Mouse (Mus musculus) heart, postnatal 10 days (tissue): ENCODE measurements around the gene Abhd8. TPM values are rescaled to one million over a fixed set of nuclear protein-coding genes. Genes with fewer than 3 reads are reported as not detected.

Source experiments
- DNase-seq, 2 experiments: peaks; one replicate each; pipeline ENCODE4 v3.0.0; 2021
- intact Hi-C: fragments of 180-260 bp; cut with DNase I; formaldehyde crosslinking; loops from one replicate; pipeline ENCODE4 v1.15.1; 2025
- total RNA-seq, 2 experiments: library from RNA; stranded (reverse); gene quantifications; 2 replicates each; pipeline ENCODE4 v1.2.3; 2021

Abhd8 gene
- 10 to 100 TPM; 31.7 to 34.6 TPM for total RNA-seq

DNA sequence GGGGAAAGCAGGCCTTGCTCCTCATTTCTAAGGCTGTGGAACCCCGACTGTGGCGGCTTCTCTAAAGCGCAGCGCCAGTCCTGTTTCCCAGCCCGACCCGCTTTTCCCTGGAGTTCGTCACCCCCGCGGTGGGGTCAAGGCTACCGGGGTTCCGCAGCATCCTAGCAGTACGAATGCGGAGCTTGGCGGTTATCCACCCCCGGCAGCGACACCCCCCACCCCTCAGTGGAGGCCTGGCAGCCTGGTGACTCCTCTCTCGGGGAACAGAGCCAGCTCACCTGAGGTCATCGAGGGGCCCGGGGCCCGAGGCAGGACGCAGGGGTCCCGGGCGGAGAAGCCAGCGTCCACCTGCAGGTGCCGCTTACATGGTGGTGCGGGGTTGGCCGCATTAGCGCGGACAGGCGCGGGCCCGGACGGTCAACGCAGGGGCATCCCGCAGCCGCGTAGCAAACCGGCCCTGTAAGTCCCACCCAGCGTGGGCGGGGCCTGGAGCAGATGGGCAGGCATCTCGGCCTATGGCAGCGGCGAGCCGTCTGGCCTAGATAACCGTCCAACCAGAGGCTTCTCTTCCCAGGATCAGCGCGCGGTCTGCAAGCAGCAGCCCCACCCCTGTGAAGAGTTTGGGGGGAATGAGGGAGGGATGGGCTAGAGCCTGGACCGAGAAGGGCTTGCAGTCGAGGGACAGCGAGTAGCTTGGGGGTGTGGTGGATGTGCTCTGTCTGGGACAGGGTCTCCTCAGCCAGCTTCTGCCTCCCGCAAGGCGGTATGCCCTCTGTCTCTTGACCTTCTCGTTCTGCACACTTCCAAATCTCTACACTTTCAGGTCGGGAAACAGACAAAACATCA is at the start of gene Abhd8:
Gene Abhd8 (minus strand): TSS at position 468 of the 846 bp plus-strand sequence.
- DNase-seq: peak; percentile 99
- intact Hi-C loops: loop anchor here (2.0 kb wide), 1 partner anchor 21 kb away; no protein-coding TSS in a partner anchor

- no peak for DNase-seq
- intact Hi-C loops: no loop called here
Measured at GRCm38 (mm10) chr8:71511644-71512043, 48.2 kb upstream of the Abhd8 start, which contains the start of gene Plvap. Plvap (minus strand) TSS chr8:71511752.

DNA sequence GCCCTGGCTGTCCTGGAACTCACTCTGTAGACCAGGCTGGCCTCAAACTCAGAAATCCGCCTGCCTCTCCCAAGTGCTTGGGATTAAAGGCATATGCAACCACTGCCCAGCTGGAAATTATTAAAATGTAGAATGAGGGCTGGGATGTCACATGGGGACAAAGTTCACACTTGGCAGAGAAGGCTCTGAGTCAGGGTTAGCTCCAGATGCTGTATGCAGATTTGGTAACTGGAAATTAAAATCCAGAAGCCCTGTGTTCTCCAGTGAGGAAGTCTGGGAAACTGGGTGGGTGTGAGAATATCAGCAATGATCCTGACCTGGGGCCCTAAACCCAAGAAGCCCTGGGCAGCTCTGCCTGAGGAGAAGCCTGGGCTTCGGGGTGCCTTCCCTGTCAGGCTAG is 45.9 kb upstream of the Abhd8 start:
- peak in 1 of 2 experiments; percentile 26 for DNase-seq
- intact Hi-C loops: no loop called here

DNA sequence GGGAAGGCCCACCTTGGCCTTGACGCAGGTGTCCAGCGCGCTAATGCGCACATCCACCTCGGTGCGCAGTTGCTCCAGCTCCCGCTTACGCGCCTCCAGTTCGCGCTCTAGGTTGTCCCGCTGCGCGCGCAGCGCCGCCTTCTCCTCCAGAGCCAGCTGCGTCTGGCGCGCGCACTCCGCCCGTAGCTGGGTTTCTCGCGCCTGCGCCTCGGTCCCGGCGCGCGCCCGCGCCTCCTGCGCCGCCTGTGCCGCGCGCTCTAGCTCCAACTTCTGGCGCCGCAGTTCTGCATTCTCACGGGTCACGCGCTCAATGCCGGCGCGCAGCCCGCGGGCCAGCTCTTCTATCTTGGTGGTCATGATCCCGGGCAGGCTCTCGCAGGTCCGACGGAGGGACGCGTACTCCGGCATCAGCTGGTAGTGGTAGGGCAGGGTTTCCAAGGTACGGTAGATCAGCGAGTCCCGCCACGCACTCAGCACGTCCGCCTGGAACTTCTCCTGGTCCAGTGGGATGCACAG is 44.2 kb upstream of the Abhd8 start:
- intact Hi-C loops: no loop called here
- DNase-seq: peak; percentile 86 to 88

DNA sequence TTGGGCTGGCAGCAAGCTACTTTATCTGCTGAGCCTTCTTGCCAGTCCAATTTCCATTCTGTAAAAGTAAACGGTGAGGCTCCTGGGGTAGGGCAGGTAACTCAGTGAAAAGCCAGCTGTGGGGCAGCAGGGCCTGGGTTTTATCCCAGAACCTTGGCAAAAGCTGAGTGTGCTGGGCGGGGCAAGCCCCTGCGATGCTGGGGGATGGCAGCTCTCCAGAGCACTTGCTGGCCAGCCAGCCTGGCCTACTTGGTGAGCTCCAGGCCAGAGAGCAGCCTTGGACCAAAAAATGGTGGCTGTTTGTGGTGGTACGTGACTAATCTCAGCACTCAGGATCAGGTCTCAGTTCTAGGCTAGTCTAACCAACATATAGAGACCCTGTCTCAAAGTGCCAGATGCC is 42.5 kb upstream of the Abhd8 start:
- intact Hi-C loops: no loop called here
- DNase-seq: peak; percentile 43 to 60

DNA sequence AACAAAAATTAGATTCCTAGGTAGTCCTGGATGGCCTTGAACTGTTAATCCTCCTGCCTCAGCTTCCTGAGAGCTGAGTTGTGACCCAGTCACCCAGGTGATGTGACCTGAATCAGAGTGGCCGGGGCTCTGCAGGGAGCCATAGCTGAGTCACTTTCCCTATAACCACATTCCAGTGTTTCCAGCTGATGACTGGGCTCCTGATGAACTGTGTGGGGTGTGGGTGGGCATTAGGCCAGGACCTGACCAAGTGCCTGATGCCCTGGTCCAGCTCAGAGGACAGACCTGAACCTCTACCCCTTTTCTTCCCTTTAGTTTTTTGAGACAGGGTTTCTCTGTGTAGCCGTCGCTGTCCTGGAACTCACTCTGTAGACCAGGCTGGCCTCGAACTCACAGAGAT is 41.9 kb upstream of the Abhd8 start:
- no peak for DNase-seq
- intact Hi-C loops: no loop called here

DNA sequence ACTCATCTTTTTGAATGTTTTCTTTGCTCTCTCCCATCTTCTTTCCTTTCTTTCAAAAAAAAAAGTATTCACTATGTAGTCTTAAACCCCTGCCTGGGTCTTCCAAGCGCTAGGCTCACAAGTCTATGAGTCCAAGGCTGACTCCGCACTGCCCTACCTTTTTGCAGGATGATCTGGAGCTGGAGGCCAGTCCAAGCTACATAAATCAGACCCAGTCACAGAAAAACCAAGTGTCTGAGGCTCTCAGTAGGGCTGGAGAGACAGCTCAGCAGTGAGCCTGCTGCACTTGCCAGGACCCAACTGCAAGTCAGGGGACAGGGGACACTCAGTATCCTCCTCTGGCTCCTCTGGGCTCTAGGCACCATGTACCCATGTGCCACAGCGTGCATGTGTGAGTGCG is 40.9 kb upstream of the Abhd8 start:
- intact Hi-C loops: no loop called here
- no peak for DNase-seq

DNA sequence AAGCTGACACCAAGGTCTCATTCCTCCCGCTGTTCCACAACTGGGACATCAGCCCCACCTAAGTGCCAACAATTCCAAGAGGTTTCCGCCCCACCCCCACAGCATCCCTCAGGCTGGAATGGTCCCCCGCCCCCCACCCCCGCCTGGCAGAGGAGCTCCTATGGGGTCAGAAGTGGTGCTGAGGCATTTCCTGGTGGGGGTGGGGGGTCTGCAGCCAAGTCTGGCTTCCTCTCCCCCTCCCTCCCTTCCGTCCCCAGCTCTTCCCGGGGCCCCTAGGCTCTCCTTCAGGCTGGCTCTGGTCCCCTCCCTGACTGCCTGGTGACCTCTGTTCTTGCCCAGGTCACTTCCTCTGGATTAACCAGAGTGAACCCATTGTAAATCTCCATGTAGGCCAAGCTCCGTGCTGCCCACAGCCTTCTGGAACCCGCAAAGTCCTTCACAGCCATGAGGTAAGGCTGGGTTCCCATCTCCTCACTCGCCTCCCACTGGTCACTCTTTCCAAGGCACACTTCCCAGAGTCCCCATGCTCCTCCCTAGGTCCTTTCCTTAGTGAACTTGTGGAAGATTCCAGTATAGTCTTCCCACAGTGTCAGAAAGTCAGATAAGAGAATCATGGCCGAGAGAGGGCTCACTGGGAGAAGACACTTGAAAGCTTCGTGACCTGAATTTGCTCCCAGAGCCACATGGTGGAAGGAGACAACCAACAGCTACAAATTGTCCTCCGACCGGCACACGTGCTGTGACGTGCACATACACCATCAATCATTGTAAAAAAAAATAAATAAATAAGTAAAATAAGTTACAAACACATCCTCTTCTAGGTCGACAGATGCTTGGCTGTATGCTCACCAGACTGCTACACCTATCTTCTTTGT is 35.6 kb upstream of the Abhd8 start:
- peak in 1 of 2 experiments; percentile 38 for DNase-seq
- intact Hi-C loops: no loop called here

GRCm38 (mm10) chr8:71497881-71498501 is 34.5 kb upstream of the Abhd8 start:
- DNase-seq: peak; percentile 44 to 49
- intact Hi-C loops: no loop called here

DNA sequence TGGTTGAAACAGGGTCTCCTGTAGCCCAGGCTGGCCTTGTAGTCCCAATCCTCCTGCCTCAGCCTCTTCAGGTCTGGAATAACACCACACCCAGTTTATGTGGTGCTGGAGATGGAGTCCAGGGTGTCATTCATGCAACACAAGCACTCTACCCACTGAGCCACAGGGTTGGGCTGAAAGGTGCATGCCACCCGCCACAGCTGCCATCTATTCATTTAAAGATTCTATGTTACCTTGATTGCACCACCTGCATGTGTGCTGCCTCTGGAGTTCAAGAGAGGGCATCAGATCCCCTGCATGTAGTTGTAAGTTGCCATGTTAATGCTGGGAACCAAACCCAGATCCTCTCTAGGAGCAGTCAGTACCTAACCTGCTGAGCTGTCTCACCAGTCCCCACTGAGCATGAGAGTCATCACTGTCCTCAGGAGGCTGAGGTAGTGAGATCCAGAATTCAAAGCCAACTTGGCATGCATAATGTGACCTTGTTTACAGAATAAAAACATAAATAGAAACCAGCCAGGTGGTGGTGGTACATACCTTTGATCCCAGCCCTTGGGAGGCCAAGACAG is 33.7 kb upstream of the Abhd8 start:
- peak in 1 of 2 experiments; percentile 30 for DNase-seq

DNA sequence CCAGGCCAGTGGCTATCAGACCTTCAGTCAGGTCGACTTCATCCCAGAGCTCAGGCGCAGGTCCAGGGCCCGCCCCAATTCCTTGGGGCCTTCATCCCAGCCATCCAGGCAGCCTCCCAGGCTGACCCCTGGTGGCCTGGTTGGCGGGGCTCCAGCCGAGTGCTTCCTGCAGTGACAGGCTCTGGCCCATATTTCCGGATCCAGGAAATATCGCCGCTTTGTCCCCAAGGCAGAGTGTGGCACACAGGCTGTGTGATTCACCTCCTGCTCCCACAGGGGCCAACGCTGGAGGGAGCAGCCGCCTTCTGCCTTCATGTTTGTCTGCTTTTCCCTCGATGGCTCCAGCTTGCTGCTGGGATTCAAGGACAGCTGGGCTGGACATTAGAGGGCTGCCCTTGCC is 33.0 kb upstream of the Abhd8 start:
- intact Hi-C loops: no loop called here
- DNase-seq: peak; percentile 94 to 96

More for the DNA sequence above, 33.7 kb upstream of the Abhd8 start:
- intact Hi-C loops: no loop called here

DNA sequence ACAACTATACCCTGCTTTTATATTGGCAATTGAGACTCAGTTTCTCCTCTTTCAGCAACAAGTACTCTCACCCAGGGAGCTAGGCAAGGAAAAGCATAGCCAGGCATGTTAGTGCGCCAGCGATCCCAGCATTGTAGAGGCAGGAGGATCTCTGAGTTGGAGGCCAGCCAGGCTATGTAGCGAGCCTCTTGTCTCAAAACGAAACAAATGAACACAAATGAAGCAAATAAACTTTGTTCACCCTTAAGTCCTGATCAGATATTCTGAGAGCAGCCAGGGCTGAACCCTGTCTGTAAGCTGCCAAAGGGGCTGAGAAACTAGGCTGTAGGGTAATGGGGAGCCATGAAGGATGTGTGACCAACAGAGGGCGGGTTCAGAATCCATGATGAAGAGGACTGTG is 32.4 kb upstream of the Abhd8 start:
- intact Hi-C loops: loop anchor here (1.0 to 2.0 kb wide), 2 partner anchors 21 to 55 kb away; no protein-coding TSS in a partner anchor
- peak; percentile 31 to 48 for DNase-seq

GRCm38 (mm10) chr8:71495039-71495438 is 31.6 kb upstream of the Abhd8 start:
- peak; percentile 91 to 92 for DNase-seq
- intact Hi-C loops: loop anchor here (1.0 to 2.0 kb wide), 2 partner anchors 22 to 54 kb away; no protein-coding TSS in a partner anchor

- DNase-seq: peak; percentile 95 to 96
- intact Hi-C loops: loop anchor here (5.0 kb wide), 1 partner anchor 34 kb away; no protein-coding TSS in a partner anchor
Measured at GRCm38 (mm10) chr8:71488454-71488853, 25.0 kb upstream of the Abhd8 start.

- peak; percentile 89 to 90 for DNase-seq
- intact Hi-C loops: loop anchor here (5.0 kb wide), 1 partner anchor 34 kb away; no protein-coding TSS in a partner anchor
Measured at GRCm38 (mm10) chr8:71487691-71488445, 24.4 kb upstream of the Abhd8 start, which contains the start of gene Gtpbp3. Gtpbp3 (plus strand) TSS chr8:71488103.

- intact Hi-C loops: loop anchor here (5.0 kb wide), 1 partner anchor 36 kb away; no protein-coding TSS in a partner anchor
- DNase-seq: no peak
Measured at GRCm38 (mm10) chr8:71486136-71486529, 22.7 kb upstream of the Abhd8 start.

DNA sequence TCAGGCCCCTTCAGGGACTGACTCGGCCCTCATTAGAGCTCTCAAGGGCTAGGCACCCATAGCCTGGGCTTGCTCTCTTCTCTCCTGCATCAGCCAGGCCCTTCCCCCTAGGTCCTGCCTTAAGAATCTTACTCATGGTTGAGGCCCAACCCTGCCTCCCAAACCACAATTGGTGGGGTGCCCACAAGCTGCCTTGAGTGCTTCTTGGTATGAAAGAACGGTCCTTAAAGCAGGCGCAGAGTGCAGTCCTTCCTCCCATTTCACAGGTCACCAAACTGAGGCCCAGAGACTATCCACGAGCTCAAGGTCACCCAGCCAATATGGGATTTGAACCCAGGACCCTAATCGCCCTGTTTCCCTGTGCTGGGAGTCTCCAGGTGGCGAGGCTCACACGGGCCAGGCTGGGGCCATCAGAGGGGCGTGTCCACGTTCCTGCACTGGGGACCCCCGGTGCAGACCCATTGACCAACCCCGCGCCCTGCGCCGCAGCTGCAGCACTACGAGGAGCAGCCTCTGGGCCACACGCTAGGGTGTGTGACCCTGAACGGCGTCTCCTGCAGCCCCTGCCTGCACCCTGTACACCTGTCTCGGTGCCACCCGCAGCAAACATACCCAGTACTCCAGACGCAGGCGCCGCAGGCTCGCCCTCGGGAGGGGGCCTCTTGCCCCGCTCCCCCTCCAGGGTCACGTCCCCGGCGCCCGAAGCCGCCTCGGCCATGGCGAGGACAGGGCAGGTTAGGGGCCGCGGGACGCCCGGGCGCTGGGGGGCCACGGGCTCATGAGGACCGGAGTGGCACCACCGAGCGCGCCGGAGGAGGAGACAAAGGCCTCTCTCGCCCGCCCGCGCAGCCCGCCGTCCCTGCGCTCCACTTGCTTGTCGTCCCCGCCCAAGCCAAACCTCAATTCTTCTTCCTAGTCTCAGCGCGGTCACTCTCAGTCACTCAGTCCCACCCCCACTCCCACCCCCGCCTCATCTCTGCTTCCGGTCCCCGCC is 22.0 kb upstream of the Abhd8 start, which contains the start of gene Ano8:
Gene Ano8 (minus strand): TSS at position 822 of the 994 bp plus-strand sequence.
- intact Hi-C loops: loop anchor here (5.0 kb wide), 1 partner anchor 37 kb away; no protein-coding TSS in a partner anchor
- peak; percentile 90 to 91 for DNase-seq

DNA sequence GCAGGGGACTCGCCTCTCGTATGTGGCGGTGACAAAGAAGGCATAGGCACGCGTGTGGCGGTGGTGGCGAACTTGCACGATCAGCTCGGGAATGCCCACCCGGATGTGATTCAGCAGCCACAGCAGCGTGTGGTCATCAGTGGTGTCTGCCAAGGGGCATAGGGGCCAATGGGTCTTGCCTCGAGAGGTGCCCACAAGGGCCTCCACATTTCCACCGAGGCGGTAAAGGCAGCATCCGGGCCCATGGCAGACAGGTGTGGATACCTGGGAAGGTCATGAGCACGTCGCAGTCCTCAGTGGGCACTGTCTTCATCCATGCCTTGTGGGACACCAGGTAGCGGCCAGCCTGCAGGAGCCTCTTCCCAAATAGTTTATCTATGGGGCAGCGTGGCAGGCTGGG is 21.3 kb upstream of the Abhd8 start:
- intact Hi-C loops: loop anchor here (5.0 kb wide), 1 partner anchor 38 kb away; no protein-coding TSS in a partner anchor
- no peak for DNase-seq
